Mouse (Mus musculus) megakaryocyte, embryonic 14.5 days (primary cell): ENCODE results near the gene F2rl1.

Experiments used
- FLI1 ChIP-seq: IDR thresholded peaks from 2 replicates; pipeline ENCODE4 v1.6.1; 2012; ENCODE audit warnings: low read length, inconsistent platforms, mixed read lengths
- GATA1 ChIP-seq: IDR thresholded peaks from 3 replicates; pipeline ENCODE4 v1.6.1; 2012; ENCODE audit warnings: mixed read lengths, low read length, inconsistent platforms, borderline replicate concordance

- TF ChIP-seq FLI1: no peak
- no peak for TF ChIP-seq GATA1
These were observed 46.2 kb downstream of the F2rl1 start, which contains the start of gene S100z for GRCm38 (mm10) chr13:95478671-95479413.
